Mouse (Mus musculus): ENCODE measurements at regions not wholly inside any gene's neighbourhood (a gene's known extent, or its start where the extent isn't known, plus 50 kb on each side); places are given as distances from the start of the nearest gene placed in this dataset.

GRCm38 (mm10) chr15:63061891-63062290 lies 783.1 kb downstream of the Gsdmc2 start:
- ATAC-seq (replicated peaks; ENCODE audit: low read depth, poor library complexity, severe bottlenecking), result no peak

DNA sequence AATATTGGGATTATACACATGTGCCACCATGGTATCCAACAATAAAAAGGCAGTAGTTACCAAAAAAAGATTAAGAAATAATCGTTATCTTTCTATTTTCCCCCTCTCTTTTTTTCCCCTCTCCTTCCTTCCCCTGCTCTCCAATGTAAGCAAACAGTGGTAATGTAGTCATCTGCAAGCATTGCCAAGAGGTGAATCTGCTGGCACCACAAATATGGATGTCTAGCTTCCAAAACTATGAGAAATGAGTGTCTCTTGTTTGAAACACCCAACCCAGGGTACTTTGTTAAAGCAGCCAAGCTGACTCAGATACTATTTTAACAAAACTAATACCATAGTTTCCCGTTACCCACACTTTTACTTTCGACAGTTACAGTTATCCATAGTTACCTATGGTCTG lies 784.2 kb downstream of the Gsdmc2 start:
- no peak for ATAC-seq (replicated peaks; ENCODE audit: low read depth, poor library complexity, severe bottlenecking)

DNA sequence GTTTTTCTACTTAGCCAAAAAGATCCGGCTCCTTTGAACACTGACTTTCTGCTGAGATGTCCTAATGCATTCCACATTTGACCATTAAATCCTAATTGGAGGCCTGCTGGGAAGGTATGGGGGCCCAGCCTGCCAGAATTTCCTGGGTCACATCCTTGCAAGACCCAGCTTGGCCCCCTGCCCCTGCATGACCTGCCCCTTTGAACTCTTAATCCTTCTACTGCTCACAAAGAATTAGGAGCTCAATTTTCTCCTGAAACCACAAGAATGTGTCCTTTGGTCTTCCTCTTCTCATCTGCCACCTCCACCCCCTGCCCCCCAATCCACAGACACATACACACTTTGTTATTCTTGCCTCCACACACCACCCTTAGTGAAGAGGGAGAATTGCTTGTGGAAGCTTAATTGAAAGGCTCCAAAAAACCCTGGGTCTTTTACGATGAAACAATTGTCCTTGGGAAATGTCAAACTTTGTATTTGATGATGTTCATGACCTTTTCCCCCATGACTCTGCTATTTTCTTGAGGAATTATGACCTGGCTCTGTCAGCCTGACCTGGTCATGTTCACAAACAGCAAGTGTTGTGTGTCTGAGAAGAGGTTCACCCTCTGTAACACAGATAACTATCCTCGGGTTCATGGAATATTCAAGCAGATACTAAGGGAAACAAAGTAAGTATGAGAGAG lies 792.3 kb downstream of the Gsdmc2 start:
- no peak for ATAC-seq (replicated peaks; ENCODE audit: low read depth, poor library complexity, severe bottlenecking)

- ATAC-seq (replicated peaks; ENCODE audit: low read depth, poor library complexity, severe bottlenecking), result no peak
Observed at GRCm38 (mm10) chr15:63050033-63050432, 794.9 kb downstream of the Gsdmc2 start.

DNA sequence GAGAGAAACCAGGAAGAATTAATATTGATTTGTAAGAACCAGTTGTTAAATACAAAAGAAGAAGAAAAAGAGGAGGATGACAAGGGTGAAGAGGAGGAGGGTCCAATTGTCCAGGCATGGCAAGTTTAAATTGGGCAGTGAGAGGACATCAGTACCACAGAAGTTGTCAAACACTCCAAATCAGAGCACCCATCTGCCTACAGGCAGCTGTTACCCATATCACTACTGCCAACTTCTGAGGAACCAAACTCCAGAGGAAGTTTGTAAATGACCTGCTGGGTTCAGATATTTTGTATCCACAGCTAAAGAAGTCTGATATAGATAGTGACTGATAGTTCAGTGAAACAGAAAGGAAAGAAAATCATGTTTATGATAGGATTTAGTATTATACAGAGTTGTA lies 802.6 kb downstream of the Gsdmc2 start:
- ATAC-seq (replicated peaks; ENCODE audit: low read depth, poor library complexity, severe bottlenecking), result no peak

DNA sequence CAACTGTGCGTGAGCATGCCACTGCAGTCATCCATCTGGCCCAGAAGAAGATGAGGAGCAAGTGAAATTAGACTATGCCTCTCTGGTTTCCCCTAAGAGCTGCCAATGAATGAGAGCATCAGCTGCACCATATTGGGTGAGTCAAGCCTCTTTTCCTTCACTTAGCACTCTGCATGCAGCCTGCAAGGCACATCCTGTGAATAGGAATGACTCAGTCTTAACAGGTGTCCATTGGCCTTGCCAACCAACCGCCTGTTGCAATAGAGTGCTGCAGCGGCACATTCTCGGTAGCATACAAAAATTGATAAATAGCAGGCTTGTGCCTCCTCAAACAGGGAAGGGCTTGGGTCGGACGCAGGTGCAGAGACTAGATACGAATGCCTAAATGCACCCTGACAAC lies 808.7 kb downstream of the Gsdmc2 start:
- ATAC-seq (replicated peaks; ENCODE audit: low read depth, poor library complexity, severe bottlenecking), result no peak

DNA sequence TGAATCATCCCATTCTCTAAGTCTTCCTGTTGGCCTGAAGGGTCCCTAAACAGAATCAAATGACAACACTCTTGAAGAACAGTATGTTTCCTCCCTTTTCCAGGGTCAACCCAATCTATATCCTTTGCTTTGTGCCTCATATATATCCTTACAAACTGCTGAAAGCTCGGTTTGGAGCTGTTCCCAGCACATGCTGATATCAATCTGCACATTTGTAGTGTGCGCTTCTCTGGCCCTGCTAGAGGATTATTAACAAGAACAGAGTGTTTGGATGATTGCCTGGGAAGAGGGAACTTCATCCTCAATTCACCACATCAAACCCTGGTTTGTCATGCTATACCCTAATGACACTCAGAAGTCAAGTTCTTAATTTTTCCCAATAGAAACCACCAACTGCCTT lies 824.2 kb downstream of the Gsdmc2 start:
- ATAC-seq (replicated peaks; ENCODE audit: low read depth, poor library complexity, severe bottlenecking), result no peak

GRCm38 (mm10) chr15:63017966-63018365 lies 827.0 kb downstream of the Gsdmc2 start:
- no peak for ATAC-seq (replicated peaks; ENCODE audit: low read depth, poor library complexity, severe bottlenecking)

GRCm38 (mm10) chr15:63006471-63007228 lies 838.3 kb downstream of the Gsdmc2 start:
- ATAC-seq (replicated peaks; ENCODE audit: low read depth, poor library complexity, severe bottlenecking), result no peak

- ATAC-seq (replicated peaks; ENCODE audit: low read depth, poor library complexity, severe bottlenecking), result no peak
Observed at GRCm38 (mm10) chr15:62994691-62995090, 850.3 kb downstream of the Gsdmc2 start.

DNA sequence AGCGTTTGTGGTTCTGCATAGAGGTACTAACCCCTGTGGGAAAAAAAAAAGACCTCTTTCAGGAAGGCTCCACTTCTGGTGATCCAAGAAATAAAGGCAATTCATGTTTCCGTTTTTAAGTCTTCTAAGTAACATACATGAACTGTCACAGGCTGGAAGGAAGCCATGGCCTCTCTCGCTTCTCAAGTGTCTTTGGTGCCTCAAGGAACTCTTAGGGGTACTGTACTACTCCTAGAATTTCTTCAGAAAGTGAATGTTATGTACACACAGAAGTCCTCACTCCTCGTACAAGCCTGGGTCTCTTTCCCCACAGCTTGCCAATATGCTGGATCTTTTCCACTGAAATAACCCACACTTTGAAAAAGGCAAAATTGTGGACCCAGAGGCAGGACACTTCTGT lies 858.1 kb downstream of the Gsdmc2 start:
- ATAC-seq (replicated peaks; ENCODE audit: low read depth, poor library complexity, severe bottlenecking), result no peak

- ATAC-seq (replicated peaks; ENCODE audit: low read depth, poor library complexity, severe bottlenecking), result no peak
Observed at GRCm38 (mm10) chr15:62986147-62986546, 858.8 kb downstream of the Gsdmc2 start.

DNA sequence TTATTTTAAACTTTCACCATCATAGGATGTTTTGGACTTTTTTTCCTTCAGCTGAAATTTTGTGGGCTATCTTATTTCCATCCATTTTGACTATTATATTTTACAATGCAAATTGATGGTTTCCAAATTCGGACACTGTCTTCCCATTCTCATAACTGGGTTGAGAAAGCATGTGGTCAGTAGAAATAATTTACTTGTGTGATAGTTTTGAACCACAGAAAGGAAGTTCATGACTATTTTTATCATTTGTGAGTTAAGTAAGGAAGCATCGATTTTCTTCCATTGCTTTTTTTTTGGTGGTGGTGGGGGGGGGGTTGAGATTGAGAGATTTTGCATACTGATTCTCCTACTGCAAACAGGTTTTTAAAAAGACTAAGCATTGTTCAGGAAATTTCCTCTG lies 874.4 kb downstream of the Gsdmc2 start:
- no peak for ATAC-seq (replicated peaks; ENCODE audit: low read depth, poor library complexity, severe bottlenecking)

DNA sequence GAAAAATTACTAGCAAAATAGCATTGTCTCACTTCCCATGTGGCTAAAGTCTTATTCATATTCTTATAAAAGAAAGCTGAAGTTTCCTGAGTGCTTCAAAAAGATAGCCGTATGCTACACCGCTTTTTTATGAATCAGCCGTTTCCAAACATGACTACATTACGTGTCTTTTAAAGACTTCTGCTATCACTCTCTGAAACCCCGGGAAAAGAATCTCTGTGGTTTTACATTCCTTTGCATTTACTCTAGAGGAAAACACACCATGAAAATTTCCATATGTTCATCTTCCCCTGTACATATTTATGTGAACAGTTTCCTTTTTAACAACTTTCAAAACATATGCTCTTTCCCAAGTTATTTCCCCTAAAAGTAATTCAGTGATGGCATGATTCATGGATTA lies 882.3 kb downstream of the Gsdmc2 start:
- ATAC-seq (replicated peaks; ENCODE audit: low read depth, poor library complexity, severe bottlenecking), result no peak

DNA sequence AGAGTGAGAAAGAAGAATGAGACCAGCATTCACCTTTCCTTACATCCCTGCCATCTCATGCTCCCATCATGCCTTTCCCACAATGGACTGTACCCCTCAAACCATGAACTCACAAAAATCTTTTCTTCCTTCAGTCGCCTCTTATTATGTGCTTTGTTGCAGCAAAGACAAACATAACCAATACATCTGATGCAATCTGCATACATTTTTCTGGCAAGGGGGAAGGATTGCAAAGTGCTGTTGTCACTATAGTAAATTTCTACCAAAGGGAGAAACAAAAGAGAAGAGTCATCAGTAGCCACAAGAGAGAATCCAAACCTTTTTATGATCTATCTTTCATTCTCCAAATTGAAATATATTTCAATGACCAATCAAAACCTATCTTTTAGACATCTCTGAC lies 884.4 kb downstream of the Gsdmc2 start:
- no peak for ATAC-seq (replicated peaks; ENCODE audit: low read depth, poor library complexity, severe bottlenecking)

- no peak for ATAC-seq (replicated peaks; ENCODE audit: low read depth, poor library complexity, severe bottlenecking)
Observed at GRCm38 (mm10) chr15:62958506-62959330, 886.3 kb downstream of the Gsdmc2 start.

DNA sequence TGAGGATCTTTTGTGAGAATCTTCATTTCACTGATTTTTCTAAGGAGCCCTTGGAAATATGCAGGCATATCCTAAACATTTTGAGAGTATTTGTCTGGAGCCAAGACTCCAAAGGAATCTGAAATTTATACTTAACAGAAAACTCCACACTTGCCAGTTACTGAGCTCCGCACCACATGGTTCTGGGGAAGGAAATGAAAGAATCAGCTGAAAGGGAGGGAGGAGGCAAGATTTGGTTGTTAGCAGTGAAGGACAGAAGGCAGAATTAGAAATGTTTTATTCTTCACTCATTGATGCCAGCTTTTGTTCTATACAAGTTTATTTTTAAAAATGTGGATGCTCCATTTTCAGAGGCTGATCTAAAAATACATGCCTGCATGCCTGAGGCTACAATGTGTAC lies 890.1 kb downstream of the Gsdmc2 start:
- no peak for ATAC-seq (replicated peaks; ENCODE audit: low read depth, poor library complexity, severe bottlenecking)

DNA sequence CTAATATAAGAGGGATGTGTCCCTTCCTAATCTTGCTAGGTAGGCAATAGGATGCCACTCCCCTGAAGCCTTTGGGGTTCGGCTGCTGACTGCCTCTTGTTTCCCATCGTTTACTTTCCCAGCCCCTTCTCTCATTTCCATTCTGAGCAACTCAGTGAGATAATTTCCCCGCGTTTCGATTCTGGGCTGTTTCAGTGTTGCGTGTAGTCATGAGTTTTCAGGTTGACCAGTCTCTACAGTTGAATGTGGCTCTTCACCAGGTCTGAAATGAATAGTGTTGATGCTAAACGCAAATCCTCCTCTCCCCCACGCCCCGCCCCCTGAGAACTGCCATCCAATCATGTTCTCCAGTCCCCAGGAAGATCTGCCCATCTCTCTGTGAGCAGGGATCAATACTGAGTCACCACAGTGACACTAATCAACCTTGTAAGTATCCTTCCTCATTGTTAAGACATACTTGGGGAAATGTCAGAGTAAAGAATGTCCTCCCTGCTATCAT lies 890.6 kb downstream of the Gsdmc2 start:
- ATAC-seq (replicated peaks; ENCODE audit: low read depth, poor library complexity, severe bottlenecking), result no peak

DNA sequence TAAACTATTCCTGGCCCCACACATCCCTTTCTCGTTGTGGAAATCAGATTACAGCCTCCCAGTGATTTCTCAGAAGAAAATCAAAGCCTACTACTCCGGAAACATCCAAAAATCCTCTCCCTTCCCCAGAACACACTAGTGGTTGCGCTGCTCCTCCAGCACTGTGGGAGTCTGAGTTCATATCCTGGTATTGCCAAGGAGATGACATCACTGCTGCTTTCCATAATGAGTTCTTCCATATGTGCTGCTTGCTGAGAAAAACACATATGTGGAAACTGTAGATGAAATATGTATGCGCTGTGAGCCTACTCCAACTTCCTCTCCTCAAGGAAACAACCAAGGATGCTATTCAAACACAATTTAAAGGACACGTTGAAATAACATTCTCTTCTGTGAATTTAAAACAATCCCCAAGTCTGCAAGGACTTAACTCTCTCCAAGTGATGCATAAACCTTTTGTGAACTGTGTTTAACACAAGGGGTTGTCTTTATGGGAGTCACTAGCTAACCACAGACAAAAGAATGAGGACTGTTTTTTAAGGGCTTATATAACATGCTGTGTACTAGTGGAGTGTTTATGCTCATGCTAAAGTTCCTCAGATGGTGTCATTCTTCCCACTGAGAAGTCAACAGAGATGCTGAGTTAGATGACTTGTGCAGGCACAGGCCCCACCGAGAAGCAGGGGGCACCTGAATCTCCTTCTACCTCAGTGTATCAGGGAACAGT lies 891.6 kb downstream of the Gsdmc2 start:
- ATAC-seq (replicated peaks; ENCODE audit: low read depth, poor library complexity, severe bottlenecking), result no peak
